Mouse (Mus musculus): Measurements from ENCODE around the gene Plekhg5.

GRCm38 (mm10) chr4:152027524-152027923, 44.8 kb upstream of the Plekhg5 start, which contains the start of gene Zbtb48:
- 0 out of 2 replicates have a peak, but pooled peaks have one; percentile 12 for TF ChIP-seq CTCF (IDR thresholded peaks at IDR 0.05; ENCODE audit: low read depth)
- no peak for TF ChIP-seq EP300 (IDR thresholded peaks at IDR 0.05; ENCODE audit: low read depth)
